Mouse (Mus musculus) lung, postnatal 36 days (tissue): ENCODE results near the gene Glce.

Experiments used
- DNase-seq: peaks from one replicate; pipeline ENCODE4 v3.0.0; 2022; ENCODE audit warnings: mixed read lengths

Glce gene

DNA sequence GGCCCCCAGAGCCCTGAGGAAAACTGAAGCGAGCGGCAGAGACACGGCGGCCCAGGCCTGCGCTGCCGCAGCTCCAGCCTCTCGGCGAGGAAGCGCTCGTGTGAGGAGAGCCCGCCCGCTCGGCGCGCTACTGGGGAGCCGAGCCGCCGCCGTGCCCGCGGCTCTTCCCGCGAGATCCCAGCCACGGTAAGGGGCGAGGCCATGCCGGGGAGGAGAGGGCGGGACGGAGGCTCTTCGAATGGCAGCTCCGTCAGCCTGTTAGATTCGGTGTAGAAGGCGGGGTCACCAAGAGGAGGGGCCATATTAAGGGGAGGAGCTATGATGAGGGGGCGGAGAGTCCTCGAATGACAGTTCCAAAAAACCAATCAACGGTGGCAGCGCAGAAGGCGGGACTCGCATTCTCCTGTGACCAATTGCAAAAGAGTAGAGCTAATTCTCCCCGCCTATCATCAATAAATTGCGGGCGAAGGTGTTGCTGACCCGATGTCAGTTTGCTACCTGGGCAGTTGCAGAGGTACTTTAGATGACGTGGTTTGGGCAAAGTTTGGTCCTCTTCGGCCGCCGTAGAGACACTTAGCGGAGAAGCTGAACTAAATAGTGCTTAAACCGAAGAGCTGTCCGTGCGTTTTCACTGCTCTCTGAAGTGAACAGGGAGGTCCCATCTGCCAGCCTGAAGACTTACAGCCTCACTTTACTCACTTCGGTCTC lies at the start of gene Glce:
Gene Glce, minus strand, starts transcription at position 148 of the 708 bp plus-strand sequence.
- peak; percentile 97 for DNase-seq

DNA sequence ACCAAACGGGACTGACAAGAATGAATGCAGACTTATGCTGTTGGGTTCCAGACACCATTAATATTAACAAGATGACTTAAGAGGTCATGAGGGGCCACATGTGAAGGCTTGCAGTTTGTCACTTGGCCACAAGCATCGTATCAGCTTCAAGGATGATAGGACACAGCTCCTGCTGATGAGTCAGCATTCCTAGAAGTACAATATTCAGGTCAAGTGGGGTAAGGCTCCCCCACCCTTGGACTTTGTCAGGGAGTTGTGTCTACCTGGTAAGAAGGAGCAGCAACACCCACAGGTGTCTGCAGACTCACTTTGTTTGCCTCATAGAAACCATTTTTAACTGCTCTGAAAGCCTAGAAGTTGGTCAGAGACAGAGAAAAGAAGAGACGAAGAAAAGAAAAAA lies 49.8 kb upstream of the Glce start:
- DNase-seq = no peak

DNA sequence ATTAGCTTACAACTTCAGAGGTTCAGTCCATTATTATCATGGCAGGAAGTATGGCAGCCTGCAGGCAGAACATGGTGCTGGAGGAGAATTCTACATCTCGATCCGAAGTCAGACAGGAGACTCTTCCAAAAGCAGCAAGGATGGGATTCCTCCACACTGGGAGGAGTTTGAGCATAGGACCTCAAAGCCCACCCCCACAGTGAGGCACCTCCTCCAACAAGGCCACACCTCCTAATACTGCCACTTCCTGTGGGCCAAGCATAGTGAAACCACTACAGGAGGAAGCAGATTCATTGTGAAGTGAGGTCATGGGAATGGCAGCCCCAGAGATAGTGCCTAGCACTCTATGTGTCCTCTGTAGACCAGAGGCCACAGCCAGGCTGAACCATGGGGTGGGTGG lies 48.5 kb upstream of the Glce start:
- no peak for DNase-seq

DNA sequence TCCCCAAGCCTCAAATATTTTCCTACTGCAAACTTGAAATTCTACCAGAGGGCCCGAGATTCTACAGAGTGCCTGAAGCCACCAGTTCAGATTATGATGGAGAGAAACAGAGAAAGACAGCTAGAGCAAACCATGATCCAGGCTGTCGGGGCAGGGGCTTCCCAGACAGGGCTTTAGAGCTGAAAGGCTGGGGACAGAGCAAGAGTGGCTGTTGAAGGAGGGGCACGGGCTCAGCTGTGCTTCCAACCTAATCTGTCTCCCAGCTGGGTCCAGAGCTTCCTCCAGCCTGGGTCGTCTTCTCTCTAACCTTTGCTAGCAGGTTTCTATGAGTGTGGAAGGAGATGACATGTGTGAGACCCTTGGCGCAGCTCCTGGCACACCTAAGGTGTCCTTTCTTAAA lies 44.2 kb upstream of the Glce start:
- DNase-seq = no peak

DNA sequence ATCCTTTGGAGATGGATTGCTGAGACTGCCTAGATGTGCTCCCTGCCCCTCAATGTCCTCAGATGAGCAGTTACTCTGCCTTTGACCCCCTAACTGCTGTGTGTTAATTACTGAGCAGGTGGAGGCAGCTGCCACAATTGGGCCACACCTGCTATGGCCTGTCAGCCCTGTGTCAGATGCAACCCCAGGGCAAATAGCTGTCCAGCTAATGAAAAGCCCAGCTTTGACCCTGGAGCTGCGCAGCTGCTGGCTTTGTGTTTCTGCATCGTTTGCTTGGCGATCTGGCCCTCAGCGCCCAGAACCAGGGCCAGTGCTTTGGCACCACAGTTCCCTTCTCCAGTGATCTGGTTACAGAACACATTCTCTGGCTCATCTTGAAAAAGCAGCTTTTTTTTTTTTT lies 43.7 kb upstream of the Glce start:
- no peak for DNase-seq

DNA sequence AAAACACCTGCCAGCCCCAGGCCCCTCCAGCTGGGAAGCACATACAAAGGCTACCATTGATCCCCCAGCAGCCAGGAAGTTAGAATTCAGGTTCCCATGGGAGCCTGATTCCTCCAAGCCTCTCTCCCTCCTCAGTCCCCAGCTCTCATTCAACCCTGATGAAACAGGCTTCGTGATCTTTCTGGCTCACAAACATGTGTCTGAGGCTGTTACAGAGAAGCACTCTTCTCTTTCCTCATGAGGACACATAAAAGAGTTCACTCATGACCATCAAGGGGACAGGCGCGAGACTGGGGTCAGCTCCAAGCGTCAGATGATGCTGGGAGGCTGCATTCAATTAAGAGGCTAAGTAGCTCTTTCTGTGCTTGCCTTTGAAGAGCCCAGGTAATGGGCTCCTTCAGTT lies 40.4 kb upstream of the Glce start:
- no peak for DNase-seq

DNA sequence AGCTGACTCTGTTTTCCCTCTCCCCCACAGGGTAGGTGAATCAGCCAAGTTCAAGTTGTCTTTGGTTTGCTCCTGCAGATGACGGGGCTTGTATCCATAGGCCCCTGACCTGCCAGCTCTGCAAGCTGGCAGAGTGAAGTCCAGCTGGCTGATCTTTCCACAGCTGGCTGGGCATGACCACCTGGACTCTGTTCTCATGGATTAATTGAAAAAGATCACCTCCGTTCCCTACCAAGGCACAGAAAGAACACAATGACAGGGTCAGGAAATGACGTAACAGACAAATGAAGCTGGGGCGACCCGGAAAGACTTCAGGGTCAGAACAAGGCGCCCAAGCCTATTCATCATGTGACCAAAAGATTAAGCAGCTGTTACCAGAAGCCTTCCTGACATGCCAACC lies 38.3 kb upstream of the Glce start:
- no peak for DNase-seq

DNA sequence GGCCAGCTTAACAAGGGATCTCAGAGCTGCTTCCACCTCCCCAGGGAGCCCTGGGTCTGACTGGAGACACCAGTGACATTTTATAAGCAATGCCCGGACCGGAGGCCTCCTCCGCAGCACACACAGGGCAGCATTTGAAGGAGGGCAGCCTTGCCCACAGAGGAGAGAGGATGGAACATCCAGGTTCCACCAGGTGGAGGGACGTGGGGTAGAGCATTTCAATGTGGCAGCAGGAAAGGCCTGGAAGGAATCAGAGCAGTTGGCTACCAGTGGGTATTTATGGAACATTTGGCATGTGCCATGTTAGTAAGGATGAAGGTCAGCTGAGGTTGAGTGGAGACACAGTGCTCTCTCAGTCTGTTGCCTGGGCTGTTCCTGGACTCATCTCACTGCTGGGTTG lies 36.3 kb upstream of the Glce start:
- no peak for DNase-seq

DNA sequence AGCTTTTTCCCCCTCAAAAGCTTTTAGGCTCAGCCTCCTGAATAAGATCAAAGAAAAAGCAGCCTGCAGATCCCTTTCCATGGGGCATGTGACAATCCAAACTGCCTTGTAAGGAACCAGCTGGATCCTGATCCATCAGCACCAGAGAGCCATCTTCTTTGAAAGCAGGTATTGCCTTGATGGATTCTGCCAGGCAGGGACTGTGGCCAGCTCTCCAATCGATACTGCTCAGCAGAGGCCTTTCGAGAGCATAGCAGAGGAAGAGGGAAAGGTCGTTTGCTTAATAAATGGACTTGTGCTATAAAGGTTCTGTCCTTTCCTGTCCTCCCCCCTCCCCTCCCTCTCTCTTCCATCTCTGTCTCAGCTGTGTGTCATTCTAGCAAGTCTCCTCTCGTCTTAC lies 33.4 kb upstream of the Glce start:
- DNase-seq = no peak

DNA sequence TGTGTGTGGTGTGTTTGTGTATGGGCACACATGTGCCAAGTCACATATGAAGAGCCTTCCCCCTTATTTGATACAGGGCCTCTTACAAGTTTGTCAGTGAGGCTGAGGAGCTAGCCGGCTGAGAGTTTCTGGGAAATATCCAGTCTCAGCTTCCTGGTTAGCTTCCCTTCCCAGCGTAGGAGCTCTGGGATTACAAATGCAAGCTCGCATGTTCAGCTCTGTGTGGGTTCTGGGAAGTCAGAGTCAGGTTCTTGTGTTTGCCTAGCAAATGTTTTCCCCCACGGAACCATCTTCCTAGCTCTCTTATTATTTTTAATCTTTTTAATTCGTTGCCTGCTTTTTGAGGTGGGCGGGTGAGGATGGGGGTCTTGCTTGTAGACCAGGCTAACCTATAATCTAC lies 32.9 kb upstream of the Glce start:
- no peak for DNase-seq

DNA sequence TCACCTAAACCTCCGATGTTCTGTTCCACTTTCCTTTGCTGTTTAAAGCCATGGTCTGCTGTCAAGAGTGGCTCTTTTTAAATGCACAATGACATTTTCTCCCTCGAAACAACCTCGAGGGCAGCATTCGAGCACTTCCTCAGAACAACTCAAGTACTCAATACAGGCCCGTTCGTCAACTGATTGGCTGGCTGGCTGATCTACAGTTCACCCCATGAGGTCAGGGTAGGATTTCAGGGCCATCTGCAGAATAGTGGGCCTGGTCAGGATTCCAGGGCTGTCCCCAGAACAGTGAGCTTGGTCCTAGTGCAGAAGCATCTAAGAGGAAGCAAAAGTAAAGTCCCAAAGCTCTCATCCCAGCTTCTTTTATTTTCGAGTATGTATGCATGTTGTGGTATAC lies 32.5 kb upstream of the Glce start:
- no peak for DNase-seq

DNA sequence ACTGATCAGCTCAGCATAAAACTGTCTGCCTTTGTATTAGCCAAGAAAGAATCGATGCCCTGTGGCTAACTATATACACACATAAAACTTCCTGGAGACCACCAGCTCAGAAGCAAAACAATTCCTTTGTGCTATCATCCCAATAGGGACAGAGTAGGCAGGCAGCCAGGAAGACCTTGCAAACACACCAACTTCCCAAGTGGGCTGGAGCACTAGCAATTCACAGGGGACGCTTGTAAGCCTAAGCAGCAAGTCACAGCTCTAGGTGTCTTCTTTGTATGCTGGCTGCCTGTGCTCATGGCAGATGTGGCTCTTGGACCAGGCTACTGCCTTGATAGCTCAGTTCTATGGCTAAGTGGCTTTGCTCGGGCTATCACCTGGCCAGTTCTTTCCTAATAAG lies 32.1 kb upstream of the Glce start:
- DNase-seq = no peak

DNA sequence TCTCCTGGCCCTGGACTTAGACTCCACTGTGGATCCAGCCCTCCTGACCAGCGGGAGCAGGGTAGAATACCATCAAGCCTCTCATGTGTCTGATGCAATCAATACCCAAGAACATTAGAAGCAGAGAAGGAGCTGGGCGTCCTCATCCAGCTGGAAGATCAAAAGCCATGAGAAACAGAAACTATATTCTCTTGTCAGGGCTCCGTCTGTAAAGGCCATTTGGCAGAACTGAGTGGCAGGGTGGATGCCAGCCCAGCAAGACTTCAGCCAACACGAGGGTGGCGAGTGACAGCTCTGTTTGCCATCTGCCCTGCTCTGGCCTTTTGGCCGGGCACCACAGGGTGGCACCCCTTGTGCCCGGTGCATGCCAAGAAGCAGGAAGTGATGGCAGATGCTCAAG lies 30.8 kb upstream of the Glce start:
- no peak for DNase-seq

DNA sequence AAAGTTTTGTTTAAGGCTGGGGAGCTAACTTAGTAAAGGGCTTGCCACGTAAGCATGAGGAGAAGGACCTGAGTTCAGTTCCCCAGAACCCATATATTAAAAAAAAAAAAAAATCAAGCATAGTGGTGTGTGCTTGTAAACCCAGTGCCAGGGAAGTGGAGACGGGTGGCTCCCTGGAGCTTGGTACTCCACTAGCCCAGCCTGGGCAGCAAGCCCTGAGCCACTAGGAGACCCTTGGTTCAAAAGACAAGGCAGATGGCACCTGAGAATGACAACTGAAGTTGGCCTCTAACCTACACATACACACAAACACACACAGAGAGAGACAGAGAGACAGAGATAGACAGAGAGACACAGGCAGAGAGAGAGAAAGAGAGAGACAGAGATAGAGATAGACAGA lies 30.1 kb upstream of the Glce start:
- no peak for DNase-seq

DNA sequence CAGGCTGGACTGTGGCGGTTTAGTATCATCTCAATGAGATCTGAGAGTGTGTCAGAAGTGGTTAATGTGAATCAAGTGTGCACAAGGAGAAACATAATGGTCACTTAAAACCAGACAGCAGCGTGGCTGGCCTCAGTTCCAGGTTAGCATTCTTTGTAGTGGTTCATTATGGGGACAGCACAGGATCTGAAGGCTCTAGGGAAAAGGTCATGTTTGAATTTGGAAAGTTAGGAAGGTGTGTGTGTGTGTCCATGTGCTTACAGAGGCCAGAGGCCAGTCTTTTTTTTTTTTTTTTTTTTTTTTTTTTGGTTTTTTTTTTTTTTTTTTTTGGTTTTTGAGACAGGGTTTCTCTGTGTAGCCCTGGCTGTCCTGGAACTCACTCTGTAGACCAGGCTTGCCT lies 22.7 kb upstream of the Glce start:
- DNase-seq = no peak

DNA sequence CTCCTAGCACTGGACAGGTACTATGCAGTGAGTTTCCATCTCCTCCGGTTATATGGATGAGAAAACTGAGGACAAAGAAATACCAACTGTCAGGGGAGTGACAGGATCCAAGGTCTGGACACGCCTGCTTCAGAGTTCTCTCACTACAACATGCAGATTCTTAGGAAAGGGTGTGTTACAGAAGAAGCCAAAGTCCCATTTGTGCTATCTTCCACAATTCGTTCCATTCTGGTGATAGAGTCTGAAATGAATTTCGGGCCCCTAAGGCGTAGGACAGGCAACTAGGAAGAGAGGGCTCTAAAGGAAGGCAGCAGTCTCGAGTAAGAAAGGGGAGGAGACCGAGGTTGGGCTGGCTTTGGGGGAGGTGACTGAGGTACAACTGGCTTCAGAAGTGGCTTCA lies 21.0 kb upstream of the Glce start:
- DNase-seq = no peak

DNA sequence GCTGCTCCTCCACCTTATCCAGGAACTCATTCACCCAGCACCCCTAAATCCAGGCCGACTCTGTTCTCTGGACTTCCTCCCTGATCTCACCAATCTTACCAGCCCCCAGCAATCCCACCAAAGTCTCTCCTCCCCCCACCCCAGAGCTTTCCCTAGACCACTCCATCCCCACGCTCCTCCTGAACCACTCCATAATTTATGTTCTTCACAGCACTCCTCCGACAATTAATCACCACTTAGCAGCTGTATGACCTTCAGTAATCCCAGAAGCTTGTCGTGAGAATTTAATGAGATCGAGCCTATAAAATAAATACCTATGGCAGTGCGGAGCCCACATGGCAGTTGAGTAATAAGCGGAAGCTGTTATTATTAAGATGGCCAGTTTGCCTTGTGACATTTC lies 16.6 kb upstream of the Glce start:
- DNase-seq = no peak

DNA sequence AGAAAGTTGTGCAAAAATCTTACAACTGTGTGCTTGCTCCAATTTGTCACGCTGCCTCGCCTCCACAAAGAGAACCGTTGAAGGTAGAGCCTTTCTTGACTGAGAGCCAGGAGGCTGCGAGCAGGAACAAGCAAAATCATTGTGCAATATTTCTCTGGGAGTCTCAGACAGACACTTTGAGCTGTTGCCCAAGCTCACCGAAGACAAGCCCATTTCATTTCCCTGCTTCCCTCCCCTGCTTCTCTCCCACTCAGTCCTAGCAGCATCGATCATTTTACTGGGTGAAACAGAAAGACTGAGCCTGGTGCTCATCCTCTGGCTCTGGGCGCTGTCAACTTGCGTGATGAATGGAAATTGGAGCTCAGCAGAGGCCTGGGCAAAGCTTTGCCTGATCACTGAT lies 14.8 kb upstream of the Glce start:
- DNase-seq = peak; percentile 75

DNA sequence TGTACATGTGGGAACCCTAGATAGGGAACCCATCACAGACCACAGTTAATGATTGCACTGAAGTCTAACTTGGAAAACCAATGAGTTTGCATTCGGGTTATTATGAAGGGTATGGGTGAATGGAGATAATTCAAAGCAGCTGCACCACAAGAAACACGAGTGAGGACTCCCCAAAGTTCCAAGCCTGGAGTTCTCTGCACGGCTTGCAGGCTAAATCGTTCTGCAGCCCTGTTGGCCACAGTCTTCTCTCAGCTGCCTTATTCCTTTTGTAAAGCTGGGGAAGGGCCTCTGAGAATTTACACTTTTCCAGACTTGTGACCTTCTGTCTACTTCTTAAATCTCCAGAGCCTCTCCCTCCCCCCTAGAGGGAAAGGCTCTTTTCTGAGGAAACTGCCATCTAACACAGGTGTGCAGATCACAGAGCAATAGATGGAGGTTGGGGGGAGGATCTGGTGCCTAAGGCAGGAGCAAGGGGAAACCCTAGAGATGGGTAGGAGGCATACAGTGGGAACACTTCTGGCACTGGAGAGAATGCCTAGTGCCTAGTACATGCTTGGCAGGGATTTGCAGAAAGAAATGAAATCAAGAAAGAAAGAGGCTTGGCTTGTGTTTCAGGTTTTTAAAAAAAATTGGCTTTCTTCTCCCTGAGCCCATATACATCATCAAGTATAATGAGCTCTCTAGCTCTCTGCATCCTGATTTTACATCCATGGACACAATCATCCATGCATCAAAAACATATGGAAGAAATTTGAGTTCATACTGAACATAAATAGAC lies 9.7 kb upstream of the Glce start:
- no peak for DNase-seq

DNA sequence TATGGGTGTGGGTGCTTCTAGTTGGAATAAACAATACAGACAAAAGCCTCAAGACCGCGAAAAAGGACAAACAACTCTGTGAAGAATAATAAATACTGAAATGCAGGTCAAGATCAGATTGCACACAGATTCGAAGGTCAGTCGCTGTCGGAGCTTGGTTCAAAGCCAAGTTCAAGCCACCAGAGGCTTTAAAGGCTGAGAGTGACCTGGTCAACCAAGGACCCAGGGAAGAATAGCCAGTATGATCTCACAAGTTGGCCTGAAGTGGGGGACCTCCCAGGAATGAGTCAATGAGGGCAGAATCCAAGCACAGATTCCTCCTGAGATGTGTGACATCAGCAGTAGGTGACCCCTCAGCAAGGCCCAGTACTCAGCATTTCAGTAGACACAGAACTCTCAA lies 8.3 kb upstream of the Glce start:
- no peak for DNase-seq

DNA sequence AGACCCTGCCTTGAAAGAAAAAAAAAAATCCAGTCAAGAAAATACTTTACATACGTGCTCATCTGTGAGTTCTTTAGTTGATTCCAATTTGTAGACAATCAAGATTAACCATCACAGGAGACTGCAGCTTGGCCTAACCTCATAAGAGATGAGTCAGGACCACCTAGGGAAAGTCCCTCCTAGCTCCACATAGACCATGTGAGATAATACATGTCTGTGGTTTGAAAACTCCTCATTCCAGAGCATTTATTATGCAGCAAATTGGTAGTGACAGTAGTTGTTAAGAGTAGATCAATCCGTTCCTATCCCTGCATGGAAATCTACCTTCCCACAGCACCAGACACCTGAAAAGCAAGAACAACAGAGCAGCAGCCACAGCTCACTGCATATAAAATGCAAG lies 5.6 kb upstream of the Glce start:
- DNase-seq = no peak

DNA sequence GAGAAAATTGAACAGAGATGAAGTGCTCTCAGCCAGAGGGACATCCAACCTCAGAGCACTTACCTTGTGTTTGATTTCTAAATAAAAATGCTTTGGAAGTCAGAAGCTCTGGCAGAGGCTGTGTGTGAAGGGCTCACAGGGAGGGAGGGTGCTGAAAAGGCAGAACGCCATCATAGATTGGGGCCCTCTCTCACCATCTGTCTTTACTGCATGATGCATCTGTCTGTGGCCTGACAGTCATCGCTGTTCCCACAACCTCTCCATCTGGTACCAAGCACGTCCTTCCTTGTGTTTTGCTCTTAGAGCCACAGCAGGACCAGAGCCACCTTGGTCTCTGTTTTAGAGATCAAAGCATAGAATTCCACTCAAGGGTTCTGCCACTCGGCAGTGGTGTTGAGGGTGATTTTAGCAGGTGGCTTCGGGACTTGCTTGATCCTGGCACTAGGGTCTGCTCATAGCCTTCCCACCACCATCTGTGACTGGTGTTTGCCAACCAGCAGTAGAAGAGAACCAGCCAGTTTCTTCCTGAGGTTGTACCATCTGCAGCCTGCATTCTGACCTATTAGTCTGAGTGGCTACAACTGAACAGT lies 3.6 kb upstream of the Glce start:
- DNase-seq = no peak

DNA sequence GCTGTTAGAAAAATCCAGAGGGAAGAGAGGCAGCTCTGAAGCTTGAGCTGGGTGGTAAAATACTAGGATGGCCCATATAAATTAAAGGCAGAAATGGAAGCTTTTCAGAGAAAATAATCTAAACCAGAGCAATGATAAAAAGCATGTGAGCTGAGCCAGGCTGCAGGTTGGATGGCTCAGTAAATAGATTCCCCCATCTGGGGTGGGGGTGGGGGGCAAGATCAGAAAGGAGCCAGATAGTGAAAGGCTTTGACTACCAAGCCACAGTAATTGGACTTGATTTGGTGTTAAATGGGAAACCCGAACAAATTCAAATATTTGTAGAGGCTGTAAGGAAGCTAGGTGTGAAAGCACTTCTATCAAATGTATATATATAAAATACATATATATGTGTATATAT lies 1.8 kb upstream of the Glce start:
- DNase-seq = no peak

DNA sequence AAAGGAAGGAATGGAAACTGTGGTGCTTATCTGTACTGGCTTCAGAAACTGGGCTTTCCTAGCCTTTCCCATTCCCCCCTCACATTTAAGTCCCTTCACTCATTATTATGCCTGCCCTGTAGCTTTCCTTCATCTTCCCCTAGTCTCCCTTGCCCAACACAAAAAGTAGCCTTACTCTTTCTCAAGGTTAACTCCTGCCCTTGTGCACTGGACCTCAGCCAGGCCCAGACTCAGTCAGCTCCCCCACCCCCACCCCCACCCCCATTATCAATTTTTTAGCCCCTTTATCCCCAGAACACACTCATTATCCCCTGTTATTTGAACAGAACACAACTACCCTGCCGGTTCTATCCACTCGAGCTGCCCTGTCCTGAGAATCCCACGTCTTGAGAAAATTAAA lies 1.0 kb upstream of the Glce start:
- no peak for DNase-seq
